Mouse (Mus musculus) CH12.LX (cell line): ENCODE data around the gene Tuba8.
A peak's percentile ranks its signal among the peaks of the same experiment; 100 is the strongest.

Experiments
- CTCF ChIP-seq, 2 experiments: IDR thresholded peaks in 1 of 2; conservative IDR thresholded peaks in 1 of 2; 2 replicates each; pipeline ENCODE4 v1.5.1; 2011 to 2012; ENCODE audit warnings: low read depth in 2 of 2, low read length in 2 of 2, improper control_type of control experiment in 1 of 2, inconsistent platforms in 1 of 2, mild to moderate bottlenecking in 1 of 2, moderate library complexity in 1 of 2
- MAX ChIP-seq: IDR thresholded peaks from 2 replicates; pipeline ENCODE4 v1.6.1; 2011; ENCODE audit warnings: low read length, improper control_type of control experiment
- RCOR1 ChIP-seq: conservative IDR thresholded peaks from 2 replicates; pipeline ENCODE4 v1.6.1; 2012; ENCODE audit warnings: low read depth, mild to moderate bottlenecking, inconsistent platforms, low read length, improper control_type of control experiment
- USF1 ChIP-seq: IDR thresholded peaks from 2 replicates; pipeline ENCODE4 v1.6.1; 2014; ENCODE audit warnings: low read depth, mild to moderate bottlenecking, inconsistent platforms, low read length, improper control_type of control experiment
- ZC3H11A ChIP-seq: IDR thresholded peaks from 2 replicates; pipeline ENCODE4 v1.6.1; 2012; ENCODE audit warnings: low read depth, mild to moderate bottlenecking, inconsistent platforms, low read length, improper control_type of control experiment
- ZNF384 ChIP-seq: IDR thresholded peaks from 2 replicates; pipeline ENCODE4 v1.6.1; 2012; ENCODE audit warnings: low read depth, low read length, improper control_type of control experiment, inconsistent platforms

GRCm38 (mm10) chr6:121272075-121272800 lies 61.7 kb downstream of the Tuba8 start:
- no peak for TF ChIP-seq RCOR1
- TF ChIP-seq MAX, result peak; percentile 45; the same call in 1 of the 2 replicates
- TF ChIP-seq ZC3H11A, result no peak
- peak; percentile 80 to 81 for TF ChIP-seq CTCF (conservative IDR thresholded peaks at IDR 0.05 in 1 of 2, IDR thresholded peaks at IDR 0.05 in 1 of 2; ENCODE audit: low read depth in 2 of 2, low read length in 2 of 2)
- no peak for TF ChIP-seq USF1
- no peak for TF ChIP-seq ZNF384
